Mouse (Mus musculus): ENCODE measurements around the gene Tas2r135. TPM values are rescaled to one million over a fixed set of nuclear protein-coding genes. Genes with fewer than 3 reads are reported as not detected.

Gene Tas2r135
- polyA plus RNA-seq, 1 experiment from 2014 or later = not detected

DNA sequence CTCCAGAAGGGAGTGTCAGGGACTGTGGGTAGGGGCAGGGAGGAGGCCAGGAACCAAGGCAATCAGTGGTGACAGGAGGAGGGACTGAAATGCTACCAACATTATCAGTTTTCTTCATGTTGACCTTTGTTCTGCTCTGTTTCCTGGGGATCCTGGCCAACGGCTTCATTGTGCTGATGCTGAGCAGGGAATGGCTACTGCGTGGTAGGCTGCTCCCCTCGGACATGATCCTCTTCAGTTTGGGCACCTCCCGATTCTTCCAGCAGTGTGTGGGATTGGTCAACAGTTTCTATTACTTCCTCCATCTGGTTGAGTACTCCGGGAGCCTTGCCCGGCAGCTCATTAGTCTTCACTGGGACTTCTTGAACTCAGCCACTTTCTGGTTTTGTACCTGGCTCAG, 29.2 kb downstream of the Tas2r135 start, which contains the start of gene Tas2r126:
Gene Tas2r126, plus strand, starts transcription at position 90 of the 400 bp plus-strand sequence.
- no peak for ATAC-seq (replicated peaks; ENCODE audit: extremely low read depth, insufficient read depth, low FRiP score)
- no peaks in the 10 kb centered on the region for H3K9me3 ChIP-seq (replicated peaks; ENCODE audit: control insufficient read depth, low read length)
- no peak within 1 kb of the TSS for H3K4me2 ChIP-seq (ENCODE audit: low read depth, low read length)
- no peak within 1 kb of the TSS for H3K9ac ChIP-seq (ENCODE audit: low read length)
- WGBS = 48% methylated on average over 6 of the region's 6 CpGs
- H3K27me3 ChIP-seq (ENCODE audit: control insufficient read depth, insufficient read depth, low read length) = no peaks in the 10 kb centered on the region
- H3K27ac ChIP-seq (ENCODE audit: low read length) = no peak within 1 kb of the TSS
- no peaks in the 10 kb centered on the region for H3K36me3 ChIP-seq (ENCODE audit: control insufficient read depth, insufficient read depth)
- no peaks in the 10 kb centered on the region for H3K4me1 ChIP-seq (ENCODE audit: control insufficient read depth, insufficient read depth, low read length)
- no peak within 1 kb of the TSS for H3K4me3 ChIP-seq (ENCODE audit: low read length)

DNA sequence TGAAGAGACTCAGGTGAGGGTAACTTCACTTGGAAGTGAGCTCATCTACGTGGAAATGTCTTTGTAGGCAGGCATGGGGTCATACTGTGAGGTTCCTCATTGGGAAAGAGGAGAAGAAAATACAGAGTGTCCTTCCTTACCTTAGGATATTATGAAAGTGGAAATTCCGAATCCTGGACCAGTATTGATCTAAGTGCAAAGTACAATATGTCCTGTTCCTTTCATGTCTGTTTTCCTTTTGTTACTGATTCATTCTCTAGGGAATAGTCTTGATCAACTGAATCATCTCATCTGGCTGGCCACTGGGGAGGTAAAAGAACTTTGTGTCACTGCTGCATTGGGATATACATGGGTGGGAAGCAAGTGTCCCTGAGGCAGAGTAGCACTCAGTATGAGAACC, 30.3 kb downstream of the Tas2r135 start:
- no peaks in the 10 kb centered on the region for H3K36me3 ChIP-seq (ENCODE audit: control insufficient read depth, insufficient read depth)
- no peaks in the 10 kb centered on the region for H3K4me1 ChIP-seq (ENCODE audit: control insufficient read depth, insufficient read depth, low read length)
- WGBS = 74% methylated on average over 2 of the region's 2 CpGs
- no peak for ATAC-seq (replicated peaks; ENCODE audit: extremely low read depth, insufficient read depth, low FRiP score)
- no peak overlapping the region for H3K4me3 ChIP-seq (ENCODE audit: low read length)
- no peak overlapping the region for H3K27ac ChIP-seq (ENCODE audit: low read length)
- H3K27me3 ChIP-seq (ENCODE audit: control insufficient read depth, insufficient read depth, low read length) = no peaks in the 10 kb centered on the region
- no peak overlapping the region for H3K9ac ChIP-seq (ENCODE audit: low read length)
- H3K9me3 ChIP-seq (replicated peaks; ENCODE audit: control insufficient read depth, low read length) = no peaks in the 10 kb centered on the region
- no peak overlapping the region for H3K4me2 ChIP-seq (ENCODE audit: low read depth, low read length)

DNA sequence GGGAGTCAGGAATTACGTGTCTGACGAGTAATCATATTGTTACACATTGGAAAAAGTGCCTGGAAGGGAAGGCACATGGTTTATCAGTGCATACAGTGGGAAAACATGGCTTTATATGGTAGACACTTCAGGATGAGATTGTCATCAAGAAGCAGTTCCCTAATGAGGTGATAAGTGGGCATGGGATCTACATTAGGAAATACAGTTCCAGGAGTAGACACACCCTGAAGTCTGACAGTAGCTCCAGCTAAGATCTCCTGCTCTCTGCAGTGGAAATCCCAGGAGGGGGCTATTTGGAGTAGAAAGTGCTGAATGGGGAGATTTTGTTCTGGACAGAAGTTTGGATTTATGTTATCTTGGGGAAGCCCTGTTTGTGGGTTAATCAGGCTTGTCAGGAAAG, 36.2 kb downstream of the Tas2r135 start:
- H3K36me3 ChIP-seq (ENCODE audit: control insufficient read depth, insufficient read depth) = no peaks in the 10 kb centered on the region
- H3K9ac ChIP-seq (ENCODE audit: low read length) = no peak overlapping the region
- no peak overlapping the region for H3K4me3 ChIP-seq (ENCODE audit: low read length)
- no peaks in the 10 kb centered on the region for H3K9me3 ChIP-seq (replicated peaks; ENCODE audit: control insufficient read depth, low read length)
- WGBS = 43% methylated on average over 2 of the region's 2 CpGs
- H3K27ac ChIP-seq (ENCODE audit: low read length) = no peak overlapping the region
- no peak overlapping the region for H3K4me2 ChIP-seq (ENCODE audit: low read depth, low read length)
- ATAC-seq (replicated peaks; ENCODE audit: extremely low read depth, insufficient read depth, low FRiP score) = no peak
- H3K4me1 ChIP-seq (ENCODE audit: control insufficient read depth, insufficient read depth, low read length) = 0 out of 2 replicates have a peak, but pooled peaks cover 3% of the 10 kb centered on the region
- no peaks in the 10 kb centered on the region for H3K27me3 ChIP-seq (ENCODE audit: control insufficient read depth, insufficient read depth, low read length)

DNA sequence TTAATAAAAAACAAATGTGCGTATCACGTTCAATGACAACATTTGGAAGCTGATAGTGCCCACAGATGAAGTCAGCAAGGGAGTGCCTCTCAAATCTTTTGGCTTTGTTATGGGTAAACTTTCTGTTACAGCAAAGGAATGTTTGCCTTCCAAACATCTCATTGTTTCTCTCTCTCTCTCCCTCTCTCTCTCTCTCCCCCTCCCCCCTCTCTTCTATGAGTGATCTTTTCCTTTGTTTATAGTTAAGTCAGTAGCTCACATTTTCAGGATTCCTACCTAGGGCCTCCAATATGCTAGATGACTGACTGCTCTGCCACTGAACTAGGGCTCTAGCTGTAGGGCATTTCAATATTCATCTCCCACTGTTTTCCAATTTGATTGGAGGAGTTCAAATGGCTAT, 39.3 kb downstream of the Tas2r135 start:
- no peak for ATAC-seq (replicated peaks; ENCODE audit: extremely low read depth, insufficient read depth, low FRiP score)
- Histone ChIP-seq H3K27me3 (ENCODE audit: control insufficient read depth, insufficient read depth, low read length) (no peaks in the 10 kb centered on the region), H3K36me3 (ENCODE audit: control insufficient read depth, insufficient read depth) (no peaks in the 10 kb centered on the region), H3K4me1 (ENCODE audit: control insufficient read depth, insufficient read depth, low read length) (0 out of 2 replicates have a peak, but pooled peaks cover 3% of the 10 kb centered on the region), H3K27ac (ENCODE audit: low read length) (no peak overlapping the region), H3K4me3 (ENCODE audit: low read length) (no peak overlapping the region), H3K9me3 (replicated peaks; ENCODE audit: control insufficient read depth, low read length) (no peaks in the 10 kb centered on the region), H3K4me2 (ENCODE audit: low read depth, low read length) (no peak overlapping the region), H3K9ac (ENCODE audit: low read length) (no peak overlapping the region)
- WGBS = 65% methylated on average over 2 of the region's 2 CpGs

DNA sequence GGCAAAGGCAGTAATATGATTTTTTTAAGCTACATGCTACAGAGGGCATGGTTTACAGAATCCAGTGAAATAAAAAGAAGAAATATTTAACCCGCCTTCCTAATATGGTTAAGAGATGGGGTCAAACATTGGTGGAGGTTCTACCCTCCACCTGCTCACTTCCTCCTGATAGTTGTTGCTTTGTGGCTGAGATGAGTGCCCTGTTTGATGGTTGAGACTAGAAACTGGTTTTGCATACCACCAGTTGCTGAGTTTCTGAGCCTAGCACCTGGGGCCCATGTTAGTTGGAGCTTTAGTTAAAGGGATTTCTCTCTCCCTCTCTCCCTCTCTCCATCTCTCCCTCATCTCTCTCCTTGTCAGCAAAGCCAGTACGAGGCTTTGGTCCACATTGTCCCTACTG, 42.1 kb downstream of the Tas2r135 start:
- Histone ChIP-seq H3K27me3 (ENCODE audit: control insufficient read depth, insufficient read depth, low read length) (no peaks in the 10 kb centered on the region), H3K9me3 (replicated peaks; ENCODE audit: control insufficient read depth, low read length) (no peaks in the 10 kb centered on the region), H3K9ac (ENCODE audit: low read length) (no peak overlapping the region), H3K4me1 (ENCODE audit: control insufficient read depth, insufficient read depth, low read length) (no peaks in the 10 kb centered on the region), H3K4me3 (ENCODE audit: low read length) (no peak overlapping the region), H3K27ac (ENCODE audit: low read length) (no peak overlapping the region), H3K36me3 (ENCODE audit: control insufficient read depth, insufficient read depth) (no peaks in the 10 kb centered on the region), H3K4me2 (ENCODE audit: low read depth, low read length) (no peak overlapping the region)
- WGBS = 71% methylated on average over 2 of the region's 2 CpGs
- no peak for ATAC-seq (replicated peaks; ENCODE audit: extremely low read depth, insufficient read depth, low FRiP score)

Other genes starting within 250 kb of the Tas2r135 start
- gene Tas2r144, start 190.1 kb upstream of the Tas2r135 start, polyA plus RNA-seq (2015; fragmentation: Nextera tagmentation; extraction: Ambion mirVana) = not detected in 2 replicates
- gene Gstk1, start 159.5 kb upstream of the Tas2r135 start, polyA plus RNA-seq (2015; fragmentation: Nextera tagmentation; extraction: Ambion mirVana) = 18.4 and 20.0 TPM in 2 replicates
- gene Tmem139, start 143.5 kb upstream of the Tas2r135 start, polyA plus RNA-seq (2015; fragmentation: Nextera tagmentation; extraction: Ambion mirVana) = 0.20 and 0.34 TPM in 2 replicates
- 34.3 and 38.7 TPM in 2 replicates for gene Casp2, start 140.4 kb upstream of the Tas2r135 start, polyA plus RNA-seq (2015; fragmentation: Nextera tagmentation; extraction: Ambion mirVana)
- gene Clcn1, start 118.7 kb upstream of the Tas2r135 start, polyA plus RNA-seq (2015; fragmentation: Nextera tagmentation; extraction: Ambion mirVana) = 0.34 and 0.45 TPM in 2 replicates
- gene Fam131b, start 80.8 kb upstream of the Tas2r135 start, polyA plus RNA-seq (2015; fragmentation: Nextera tagmentation; extraction: Ambion mirVana) = 0.17 and 0.21 TPM in 2 replicates
- 152 and 159 TPM in 2 replicates for gene Zyx, start 55.8 kb upstream of the Tas2r135 start, polyA plus RNA-seq (2015; fragmentation: Nextera tagmentation; extraction: Ambion mirVana)
- gene Epha1, start 32.2 kb upstream of the Tas2r135 start, polyA plus RNA-seq (2015; fragmentation: Nextera tagmentation; extraction: Ambion mirVana) = 1.9 and 2.9 TPM in 2 replicates
- gene Tas2r143, start 5.2 kb upstream of the Tas2r135 start, polyA plus RNA-seq (2015; fragmentation: Nextera tagmentation; extraction: Ambion mirVana) = not detected in 2 replicates
- not detected in 2 replicates for gene Tas2r126, start 29.1 kb downstream of the Tas2r135 start, polyA plus RNA-seq (2015; fragmentation: Nextera tagmentation; extraction: Ambion mirVana)
- not detected in 2 replicates for gene Olfr458, start 59.8 kb downstream of the Tas2r135 start, polyA plus RNA-seq (2015; fragmentation: Nextera tagmentation; extraction: Ambion mirVana)
- gene Olfr457, start 70.9 kb downstream of the Tas2r135 start, polyA plus RNA-seq (2015; fragmentation: Nextera tagmentation; extraction: Ambion mirVana) = not detected in 2 replicates
- gene Olfr456, start 81.8 kb downstream of the Tas2r135 start, polyA plus RNA-seq (2015; fragmentation: Nextera tagmentation; extraction: Ambion mirVana) = 0.14 and 0.18 TPM in 2 replicates
- gene Olfr455, start 142.2 kb downstream of the Tas2r135 start, polyA plus RNA-seq (2015; fragmentation: Nextera tagmentation; extraction: Ambion mirVana) = not detected in 2 replicates
- 0.06 TPM in 1 of 2 replicates, not detected in the other for gene Tcaf3, start 192.3 kb downstream of the Tas2r135 start, polyA plus RNA-seq (2015; fragmentation: Nextera tagmentation; extraction: Ambion mirVana)
- 3.7 and 4.0 TPM in 2 replicates for gene Tcaf2, start 239.8 kb downstream of the Tas2r135 start, polyA plus RNA-seq (2015; fragmentation: Nextera tagmentation; extraction: Ambion mirVana)